Mouse (Mus musculus): ENCODE results near the gene Asb4. TPM values are rescaled to one million over a fixed set of nuclear protein-coding genes. Genes with fewer than 3 reads are reported as not detected.
"Not testable (repeated sequence)": the region's sequence is repeated elsewhere in the genome, so short reads cannot be mapped to it uniquely, and the experiment has no call there.

The Asb4 gene
- total RNA-seq (2021) = under 1 TPM; 0.66 to 0.79 TPM
- long read RNA-seq, experiment 1 = 0 reads
- long read RNA-seq, experiment 2, partial matches to known transcripts = 1 of 1 reads
- long read RNA-seq, experiment 2, other reads (novel, unspliced or antisense) = 0 of 1 reads

GRCm38 (mm10) chr6:5383336-5384177 is at the start of gene Asb4:
Gene Asb4, plus strand, starts transcription at chr6:5383386.
- intact Hi-C loops (cut with DNase I) = loop anchor here (5.0 to 10.0 kb wide), 9 partner anchors 86 to 1876 kb away; partner anchors contain the start of genes Bet1, Peg10, Pon2 and Sgce
- DNase-seq (ENCODE audit: low spot score in 2 of 2) = no peak

GRCm38 (mm10) chr6:5334021-5334420 is 49.2 kb upstream of the Asb4 start:
- intact Hi-C loops (cut with DNase I) = no loop called here
- DNase-seq (ENCODE audit: low spot score in 2 of 2) = no peak

- DNase-seq (ENCODE audit: low spot score in 2 of 2); intact Hi-C loops (cut with DNase I): not testable (repeated sequence)
These were observed 47.2 kb upstream of the Asb4 start for GRCm38 (mm10) chr6:5336016-5336415.

GRCm38 (mm10) chr6:5338781-5339180 is 44.4 kb upstream of the Asb4 start:
- intact Hi-C loops (cut with DNase I); DNase-seq (ENCODE audit: low spot score in 2 of 2): not testable (repeated sequence)

GRCm38 (mm10) chr6:5339283-5339682 is 43.9 kb upstream of the Asb4 start:
- intact Hi-C loops (cut with DNase I); DNase-seq (ENCODE audit: low spot score in 2 of 2): not testable (repeated sequence)

GRCm38 (mm10) chr6:5344255-5344654 is 38.9 kb upstream of the Asb4 start:
- intact Hi-C loops (cut with DNase I) = no loop called here
- no peak for DNase-seq (ENCODE audit: low spot score in 2 of 2)

- intact Hi-C loops (cut with DNase I) = no loop called here
- DNase-seq (ENCODE audit: low spot score in 2 of 2) = no peak
These were observed 25.3 kb upstream of the Asb4 start for GRCm38 (mm10) chr6:5357873-5358272.

GRCm38 (mm10) chr6:5360402-5360801 is 22.8 kb upstream of the Asb4 start:
- DNase-seq (ENCODE audit: low spot score in 2 of 2) = no peak
- intact Hi-C loops (cut with DNase I) = no loop called here

- no peak for DNase-seq (ENCODE audit: low spot score in 2 of 2)
- intact Hi-C loops (cut with DNase I) = no loop called here
These were observed 21.2 kb upstream of the Asb4 start for GRCm38 (mm10) chr6:5361987-5362386.

GRCm38 (mm10) chr6:5365845-5366244 is 17.3 kb upstream of the Asb4 start:
- no peak for DNase-seq (ENCODE audit: low spot score in 2 of 2)
- intact Hi-C loops (cut with DNase I) = no loop called here

GRCm38 (mm10) chr6:5376884-5377283 is 6.3 kb upstream of the Asb4 start:
- intact Hi-C loops (cut with DNase I) = no loop called here
- DNase-seq (ENCODE audit: low spot score in 2 of 2) = no peak

- DNase-seq (ENCODE audit: low spot score in 2 of 2) = no peak
- intact Hi-C loops (cut with DNase I) = no loop called here
These were observed 4.1 kb upstream of the Asb4 start for GRCm38 (mm10) chr6:5379048-5379447.

- peak; percentile 56 to 72 for DNase-seq (ENCODE audit: low spot score in 2 of 2)
- intact Hi-C loops (cut with DNase I) = loop anchor here (5.0 to 10.0 kb wide), 9 partner anchors 83 to 1873 kb away; partner anchors contain the start of genes Bet1, Peg10, Pon2 and Sgce
These were observed 3.2 kb upstream of the Asb4 start for GRCm38 (mm10) chr6:5379781-5380623.

GRCm38 (mm10) chr6:5380624-5381252 is 2.4 kb upstream of the Asb4 start:
- intact Hi-C loops (cut with DNase I) = loop anchor here (5.0 to 10.0 kb wide), 9 partner anchors 83 to 1873 kb away; partner anchors contain the start of genes Bet1, Peg10, Pon2 and Sgce
- DNase-seq (ENCODE audit: low spot score in 2 of 2) = no peak

- DNase-seq (ENCODE audit: low spot score in 2 of 2) = no peak
- intact Hi-C loops (cut with DNase I) = loop anchor here (5.0 to 10.0 kb wide), 9 partner anchors 85 to 1875 kb away; partner anchors contain the start of genes Bet1, Peg10, Pon2 and Sgce
These were observed 1.1 kb upstream of the Asb4 start for GRCm38 (mm10) chr6:5381918-5382582.

GRCm38 (mm10) chr6:5382583-5383215 is 487 bp upstream of the Asb4 start:
- DNase-seq (ENCODE audit: low spot score in 2 of 2) = peak; percentile 91 to 94
- intact Hi-C loops (cut with DNase I) = loop anchor here (5.0 to 10.0 kb wide), 9 partner anchors 85 to 1875 kb away; partner anchors contain the start of genes Bet1, Peg10, Pon2 and Sgce

- peak; percentile 83 to 87 for DNase-seq (ENCODE audit: low spot score in 2 of 2)
- intact Hi-C loops (cut with DNase I) = loop anchor here (5.0 to 10.0 kb wide), 9 partner anchors 87 to 1877 kb away; partner anchors contain the start of genes Bet1, Peg10, Pon2 and Sgce
These were observed 948 bp downstream of the Asb4 start for GRCm38 (mm10) chr6:5384178-5384490.

GRCm38 (mm10) chr6:5385161-5385640 is 2.0 kb downstream of the Asb4 start:
- intact Hi-C loops (cut with DNase I) = loop anchor here (10.0 kb wide), 4 partner anchors 640 to 1760 kb away; partner anchors contain the start of genes Bet1, Peg10 and Sgce
- DNase-seq (ENCODE audit: low spot score in 2 of 2) = no peak

Data from left cerebral cortex, postnatal 14 days (tissue).